Mouse (Mus musculus): ENCODE results near the gene Foxj1. TPM values are rescaled to one million over a fixed set of nuclear protein-coding genes. Genes with fewer than 3 reads are reported as not detected.
A peak's percentile ranks its signal among the peaks of the same experiment; 100 is the strongest.
"Not testable (repeated sequence)": the region's sequence is repeated elsewhere in the genome, so short reads cannot be mapped to it uniquely, and the experiment has no call there.

Gene Foxj1
- 0.15 TPM in 1 of 2 replicates, not detected in the other for total RNA-seq (2021)
- long read RNA-seq: 0 reads

DNA sequence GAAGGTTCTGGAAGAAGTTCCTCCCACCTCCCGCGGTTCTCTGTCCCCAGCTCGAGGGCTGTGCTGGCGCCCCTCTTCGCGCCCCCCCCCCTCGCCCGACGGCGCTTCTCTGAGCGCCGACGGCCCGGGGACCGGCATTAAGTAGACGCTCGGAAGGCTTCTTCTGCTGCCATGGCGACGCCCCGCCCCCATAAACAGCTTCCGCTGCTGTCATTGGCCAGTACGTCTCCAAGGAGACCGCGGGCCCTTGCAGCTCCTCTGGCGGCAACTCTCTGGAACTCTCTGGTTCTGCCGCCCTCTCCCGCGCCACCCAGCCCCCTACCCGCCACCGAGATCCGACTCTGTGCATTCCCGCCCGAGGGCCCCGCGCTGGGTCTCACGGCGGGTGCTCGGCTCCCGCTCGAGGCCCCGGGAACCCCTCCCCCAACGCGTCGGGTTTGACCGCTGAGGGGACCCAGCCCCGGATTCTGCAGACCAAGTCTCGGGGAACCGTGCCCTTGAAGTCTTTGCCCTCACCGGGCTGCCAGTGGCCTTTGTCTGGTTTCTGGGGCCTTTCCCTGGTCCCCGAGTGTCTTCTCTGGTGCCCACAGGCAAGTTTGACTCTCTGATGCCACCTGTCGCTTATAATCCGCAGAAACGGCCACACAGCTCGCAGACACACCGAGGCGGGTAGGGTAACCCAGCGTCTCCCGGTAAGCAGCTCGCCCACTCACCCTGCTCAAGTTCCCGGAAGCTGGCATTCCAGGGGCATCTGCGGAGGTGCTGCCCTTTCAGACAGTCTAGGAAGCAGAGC is at the start of gene Foxj1:
Gene Foxj1, minus strand, starts transcription at position 156 of the 793 bp plus-strand sequence.
- peak; percentile 97 for DNase-seq

DNA sequence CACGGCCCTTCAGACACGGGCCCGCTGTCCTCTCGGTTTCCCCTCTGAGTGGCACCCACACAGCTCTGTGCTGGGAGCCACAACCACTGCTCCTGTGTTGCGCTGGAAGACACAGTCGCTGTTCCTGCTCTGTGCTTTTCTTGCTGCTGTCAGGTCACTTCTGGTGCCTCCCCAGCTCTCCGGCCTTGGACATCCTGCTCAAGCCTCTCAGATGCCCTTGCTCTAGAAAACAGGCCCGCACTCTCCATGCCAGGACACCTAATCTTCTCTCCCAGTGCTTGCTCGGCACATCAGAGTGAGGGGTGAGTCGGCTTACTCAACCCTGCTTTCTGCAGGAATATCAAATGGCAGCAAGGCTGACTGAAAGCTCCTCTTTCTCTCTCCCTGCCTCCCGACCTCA is 49.0 kb upstream of the Foxj1 start:
- DNase-seq: peak; percentile 34

DNA sequence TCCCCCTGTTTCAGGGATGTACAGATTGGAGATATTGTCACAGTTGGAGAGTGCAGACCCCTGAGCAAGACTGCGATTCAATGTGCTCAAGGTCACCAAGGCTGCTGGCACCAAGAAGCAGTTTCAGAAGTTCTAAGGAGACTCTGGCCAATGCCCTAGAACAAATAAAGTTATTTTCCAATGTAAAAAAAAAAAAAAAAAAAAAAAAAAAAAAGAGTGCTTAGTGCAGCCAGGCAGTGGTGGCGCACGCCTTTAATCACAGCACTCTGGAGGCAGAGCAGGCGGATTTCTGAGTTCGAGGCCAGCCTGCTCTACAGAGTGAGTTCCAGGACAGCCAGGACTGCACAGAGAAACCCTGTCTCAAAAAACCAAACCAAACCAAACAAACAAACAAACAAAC is 47.9 kb upstream of the Foxj1 start:
- not testable (repeated sequence) for DNase-seq

- DNase-seq: no peak
Observed at GRCm38 (mm10) chr11:116380767-116381166, 45.6 kb upstream of the Foxj1 start.

DNA sequence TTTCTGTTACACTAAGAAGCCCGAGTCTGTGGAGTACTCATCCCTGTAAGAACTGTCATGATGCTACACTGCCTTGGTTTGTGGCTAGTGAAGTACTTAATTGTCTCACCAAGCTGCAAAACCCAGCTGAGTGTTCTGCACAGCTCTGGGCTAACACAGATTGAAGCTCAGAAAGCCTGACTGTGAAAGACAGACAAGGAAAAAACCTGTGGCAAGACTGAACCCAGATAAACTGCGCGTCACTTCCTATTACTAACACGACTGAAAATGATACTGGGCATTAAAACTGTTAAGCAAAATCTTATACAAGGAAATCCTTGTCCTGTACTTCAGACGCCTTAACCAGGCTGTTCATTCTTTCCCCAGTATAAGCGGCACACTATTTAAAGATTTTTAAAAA is 44.3 kb upstream of the Foxj1 start:
- no peak for DNase-seq

- no peak for DNase-seq
Observed at GRCm38 (mm10) chr11:116376945-116377661, 41.9 kb upstream of the Foxj1 start.

GRCm38 (mm10) chr11:116371894-116372450 is 36.8 kb upstream of the Foxj1 start:
- no peak for DNase-seq

- no peak for DNase-seq
Observed at GRCm38 (mm10) chr11:116369633-116370032, 34.4 kb upstream of the Foxj1 start.

DNA sequence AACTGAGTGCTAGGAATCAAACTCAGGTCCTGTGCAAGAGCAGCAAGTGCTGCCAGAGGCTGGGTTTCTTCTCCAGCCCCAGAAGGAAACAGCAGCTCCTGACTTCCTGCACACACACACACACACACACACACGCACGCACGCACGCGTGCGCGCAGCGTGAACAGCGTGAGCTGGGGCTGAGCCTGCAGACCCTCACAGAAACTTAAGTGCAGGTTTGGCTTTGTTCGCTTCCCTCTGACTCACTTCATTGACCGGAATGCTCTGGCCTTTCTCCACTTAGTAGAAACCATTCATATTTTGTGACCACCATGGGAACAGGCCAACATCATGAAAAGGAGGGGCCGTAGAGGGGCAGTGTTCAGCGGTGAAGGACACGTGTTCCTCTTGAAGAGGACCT is 33.9 kb upstream of the Foxj1 start:
- DNase-seq: no peak

GRCm38 (mm10) chr11:116368116-116368515 is 32.9 kb upstream of the Foxj1 start:
- DNase-seq: peak; percentile 85

DNA sequence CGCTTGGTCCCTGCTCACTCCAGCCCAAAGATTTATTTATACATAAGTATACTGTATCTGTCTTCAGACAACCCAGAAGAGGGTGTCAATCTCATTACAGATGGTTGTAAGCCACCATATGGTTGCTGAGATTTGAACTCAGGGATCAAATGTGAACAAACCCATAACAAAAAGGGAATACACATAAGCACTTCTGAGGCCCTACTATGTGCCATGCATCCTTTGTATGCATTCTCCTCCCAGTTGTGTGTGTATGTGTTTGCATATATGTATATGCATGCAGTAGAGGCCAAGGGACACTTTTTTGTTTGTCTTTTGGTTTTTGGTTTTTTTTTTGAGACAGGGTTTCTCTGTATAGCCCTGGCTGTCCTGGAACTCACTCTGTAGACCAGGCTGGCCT is 31.4 kb upstream of the Foxj1 start:
- no peak for DNase-seq

- no peak for DNase-seq
Observed at GRCm38 (mm10) chr11:116366124-116366523, 30.9 kb upstream of the Foxj1 start.

DNA sequence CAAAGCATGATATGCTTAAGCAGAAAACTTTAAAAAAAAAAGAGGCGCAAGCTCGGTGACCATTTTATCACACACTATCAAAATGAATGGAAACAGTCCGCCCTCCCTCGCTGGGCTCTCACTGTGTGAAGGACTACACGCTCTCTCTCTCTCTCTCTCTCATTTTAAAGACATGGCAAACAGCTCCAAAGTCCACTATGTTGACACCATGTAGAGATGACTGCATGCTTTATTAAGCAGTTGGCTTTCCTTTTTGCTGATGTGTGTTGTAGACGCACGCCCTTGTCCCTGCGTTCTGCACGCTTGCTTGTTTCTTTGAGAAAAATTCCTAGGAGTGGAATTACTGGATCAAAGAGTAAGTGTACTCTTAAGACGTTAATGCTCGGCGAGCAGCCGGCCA is 30.2 kb upstream of the Foxj1 start:
- DNase-seq: no peak

DNA sequence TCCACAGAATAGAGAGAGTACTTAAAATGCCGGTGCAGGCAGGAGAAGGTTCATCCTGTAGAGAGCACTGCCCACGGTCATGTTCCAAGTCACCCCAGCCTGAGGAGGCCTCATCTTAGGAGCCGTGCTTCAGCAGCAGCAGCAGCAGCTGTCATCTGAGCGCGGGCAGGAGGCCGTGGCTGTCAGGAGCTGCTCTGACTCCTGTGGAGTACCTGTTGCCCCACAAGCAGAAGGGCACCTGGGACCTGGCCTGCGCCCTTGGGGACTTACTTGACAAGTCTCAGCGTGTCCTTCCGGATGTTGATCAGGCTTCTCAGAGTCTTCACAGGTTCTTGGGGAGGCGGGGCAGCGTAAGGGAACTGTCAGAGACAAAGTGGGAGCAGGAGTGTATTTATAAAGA is 26.8 kb upstream of the Foxj1 start:
- no peak for DNase-seq

DNA sequence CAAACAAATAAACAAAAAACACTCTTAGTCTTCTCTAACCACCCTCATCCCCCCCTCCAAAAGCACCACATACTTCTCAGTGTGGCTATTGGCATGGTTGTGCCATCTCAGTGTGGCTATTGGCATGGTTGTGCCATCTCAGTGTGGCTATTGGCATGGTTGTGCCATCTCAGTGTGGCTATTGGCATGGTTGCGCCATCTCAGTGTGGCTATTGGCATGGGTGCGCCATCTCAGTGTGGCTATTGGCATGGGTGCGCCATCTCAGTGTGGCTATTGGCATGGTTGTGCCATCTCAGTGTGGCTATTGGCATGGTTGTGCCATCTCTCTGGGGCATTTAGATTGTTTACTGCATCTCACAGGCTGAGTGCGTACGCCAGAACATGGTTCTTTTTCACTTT is 25.7 kb upstream of the Foxj1 start:
- not testable (repeated sequence) for DNase-seq

DNA sequence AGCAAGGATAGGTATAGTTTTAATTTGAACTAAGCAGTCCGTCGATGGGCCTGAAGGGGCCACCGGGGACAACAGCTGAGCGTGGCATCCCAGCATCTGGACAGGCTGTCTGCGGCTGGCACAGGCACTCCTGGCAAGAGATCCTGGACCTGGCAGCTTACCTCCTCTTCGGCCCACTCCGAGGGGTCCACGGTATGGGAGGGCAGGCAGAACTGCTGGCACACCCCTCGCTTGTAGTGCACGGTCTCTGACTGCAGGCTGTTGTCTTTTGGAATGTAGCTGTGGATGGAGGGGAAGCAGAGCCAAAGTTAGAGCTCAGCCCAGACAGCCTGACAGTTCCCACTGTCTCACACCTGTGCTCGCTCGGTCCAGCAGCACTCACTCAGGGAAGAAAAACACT is 24.5 kb upstream of the Foxj1 start:
- no peak for DNase-seq

GRCm38 (mm10) chr11:116358926-116359637 is 23.9 kb upstream of the Foxj1 start:
- DNase-seq: no peak

DNA sequence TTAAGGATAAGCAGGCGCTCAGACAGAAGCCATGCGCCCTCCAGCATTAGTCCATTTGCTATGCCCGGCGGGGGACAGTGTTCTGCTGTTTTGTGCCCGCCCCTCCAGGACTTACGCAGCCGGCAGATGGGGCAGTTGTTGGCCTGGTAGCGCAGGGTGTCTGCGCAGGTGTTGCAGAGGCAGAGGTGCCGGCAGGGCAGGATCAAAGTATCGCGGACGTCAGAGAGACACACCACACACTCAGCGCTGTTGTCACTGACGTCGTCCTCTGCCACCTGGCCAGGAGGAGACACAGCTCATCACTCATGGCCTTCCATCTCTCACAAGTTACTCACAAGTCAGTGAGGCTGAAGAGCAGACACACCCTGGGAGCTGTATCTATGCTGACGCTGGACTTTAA is 19.3 kb upstream of the Foxj1 start:
- no peak for DNase-seq

- no peak for DNase-seq
Observed at GRCm38 (mm10) chr11:116353535-116353934, 18.3 kb upstream of the Foxj1 start.

DNA sequence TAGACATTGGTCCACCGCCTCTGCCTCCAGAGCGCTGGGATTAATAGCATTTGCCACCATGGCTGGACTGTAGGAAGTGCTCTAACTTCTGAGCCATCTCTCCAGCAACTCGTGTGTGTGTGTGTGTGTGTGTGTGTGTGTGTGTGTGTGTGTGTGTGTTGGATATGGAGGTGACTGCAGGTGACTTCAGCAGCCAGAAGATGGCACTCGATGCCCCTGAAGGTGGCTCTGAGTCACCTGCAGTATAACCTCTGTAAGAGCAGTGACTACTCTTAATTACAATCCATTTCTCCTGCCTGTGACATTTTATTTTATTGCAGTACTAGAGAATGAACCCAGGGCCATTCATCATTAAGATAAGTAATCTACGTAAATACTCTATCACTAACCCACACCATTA is 16.1 kb upstream of the Foxj1 start:
- DNase-seq: no peak

GRCm38 (mm10) chr11:116347955-116348354 is 12.8 kb upstream of the Foxj1 start:
- no peak for DNase-seq

- no peak for DNase-seq
Observed at GRCm38 (mm10) chr11:116347012-116347411, 11.8 kb upstream of the Foxj1 start.
